Mouse (Mus musculus) embryonic fibroblast, embryonic 13.5 days (primary cell): ENCODE results near the gene Jmjd1c. TPM values are rescaled to one million over a fixed set of nuclear protein-coding genes. Genes with fewer than 3 reads are reported as not detected.

Source experiments
- H3K27ac ChIP-seq: 2 replicates; pipeline ENCODE4 v1.5.1; 2012; ENCODE audit warnings: low read length, control low read depth, inconsistent platforms; ENCODE audit not compliant: insufficient read depth
- H3K4me1 ChIP-seq: 2 replicates; pipeline ENCODE4 v1.6.1; 2011; ENCODE audit warnings: low read length; ENCODE audit not compliant: control insufficient read depth, insufficient read depth
- H3K4me3 ChIP-seq: 2 replicates; pipeline ENCODE4 v1.5.1; 2011; ENCODE audit warnings: mild to moderate bottlenecking, control low read depth, low read length; ENCODE audit not compliant: insufficient read depth
- CTCF ChIP-seq: IDR thresholded peaks from 2 replicates; pipeline ENCODE4 v1.5.1; 2011; ENCODE audit warnings: mild to moderate bottlenecking, control low read depth, low read length, moderate library complexity, borderline replicate concordance; ENCODE audit not compliant: insufficient read depth
- POLR2A ChIP-seq: IDR thresholded peaks from 2 replicates; pipeline ENCODE4 v1.6.1; 2011; ENCODE audit warnings: low read depth, mild to moderate bottlenecking, control low read depth, low read length, moderate library complexity
- polyA plus RNA-seq: library from polyadenylated mRNA; stranded (reverse); fragments of >200 nt; gene quantifications from 2 replicates; pipeline ENCODE4 v1.2.4, GENCODE M21; 2011; ENCODE audit warnings: low read depth; ENCODE audit not compliant: missing spikeins, insufficient read length

Jmjd1c gene
- polyA plus RNA-seq, 1 experiment: 40.2 TPM

DNA sequence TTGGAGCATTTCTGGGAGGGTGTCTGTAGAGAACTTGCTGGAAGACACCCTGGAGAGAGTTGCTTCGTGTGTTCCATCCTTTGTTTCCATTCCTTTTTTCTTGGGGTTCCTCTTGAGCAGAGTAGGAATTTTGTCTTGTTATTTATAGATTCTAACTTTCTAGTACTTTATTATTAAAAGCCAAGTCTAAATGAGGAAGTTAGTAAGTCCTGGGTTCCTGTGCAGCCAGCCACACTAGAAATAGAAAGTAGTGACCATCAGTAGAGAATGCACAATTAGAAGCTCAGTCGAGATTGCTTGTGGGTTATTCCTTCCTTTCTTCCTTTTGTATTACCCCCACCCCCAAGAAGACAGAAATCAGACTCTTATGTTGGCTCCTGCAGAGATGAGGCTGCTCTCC, 27.8 kb downstream of the Jmjd1c start:
- TF ChIP-seq CTCF (no peak), POLR2A (no peak)
- H3K4me1 ChIP-seq: peaks cover 2% of the 10 kb centered on the region; the same call in 1 of the 2 replicates
- H3K4me3 ChIP-seq: no peak overlapping the region
- no peak overlapping the region for H3K27ac ChIP-seq

DNA sequence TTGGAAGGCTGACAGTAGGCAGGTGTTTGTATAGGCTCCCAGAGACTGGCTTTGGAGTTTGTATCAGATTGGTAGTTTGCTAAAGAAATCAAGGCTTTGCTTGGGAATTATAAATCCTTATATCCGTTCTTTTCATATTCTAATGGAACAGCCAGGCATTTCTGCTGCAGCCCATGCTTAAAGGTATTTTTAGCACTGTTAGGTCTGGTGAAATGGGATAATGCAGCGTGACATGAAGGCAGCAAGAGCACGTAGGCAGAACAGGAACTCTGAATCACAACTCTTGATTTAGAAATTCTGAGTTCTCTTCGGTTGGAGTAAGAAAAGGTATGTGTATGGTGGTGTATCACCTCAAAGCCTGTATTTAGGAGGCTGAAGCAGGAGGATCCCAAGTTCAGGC, 28.2 kb downstream of the Jmjd1c start:
- TF ChIP-seq CTCF (no peak), POLR2A (no peak)
- H3K4me1 ChIP-seq: peaks cover 2% of the 10 kb centered on the region; the same call in 1 of the 2 replicates
- H3K4me3 ChIP-seq: no peak overlapping the region
- no peak overlapping the region for H3K27ac ChIP-seq

DNA sequence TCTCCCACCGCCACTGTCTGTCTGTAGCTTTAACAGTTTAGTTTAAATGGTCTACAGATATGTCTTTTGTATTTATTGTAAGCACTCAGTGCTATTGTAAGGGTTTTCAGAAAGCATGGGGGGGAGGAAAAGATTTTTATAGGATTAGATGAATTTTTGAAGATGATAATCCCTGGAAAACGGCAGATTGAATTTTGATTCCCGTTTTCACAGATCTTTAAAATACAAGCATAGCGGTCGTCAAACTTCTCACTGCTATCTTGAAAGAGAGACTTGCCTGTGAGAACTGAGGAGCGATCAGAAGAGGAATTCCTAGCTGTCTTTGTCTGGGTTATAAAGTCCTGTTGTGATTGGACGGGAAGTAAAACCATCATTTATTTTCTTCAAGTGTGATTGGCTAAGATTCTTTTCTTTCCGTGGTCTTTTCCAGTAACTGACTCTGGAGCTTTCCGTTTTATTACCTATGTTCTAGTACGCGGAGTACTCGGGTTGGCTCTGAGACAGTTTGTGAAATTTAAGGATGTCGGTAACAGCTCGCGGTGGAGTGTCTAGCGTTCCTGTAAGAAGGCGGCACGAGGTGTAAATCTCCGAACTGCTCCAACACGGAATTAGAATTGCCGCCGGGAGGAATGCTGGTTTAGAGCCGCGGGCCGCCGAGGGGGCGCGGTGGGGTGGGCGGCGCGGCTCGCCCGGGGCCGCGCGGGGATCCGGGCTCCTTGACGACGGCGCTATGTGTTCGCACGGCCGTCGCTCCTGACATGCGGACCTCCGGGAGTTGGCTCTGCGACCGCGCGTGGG, 30.3 kb downstream of the Jmjd1c start:
- Histone ChIP-seq H3K4me1 (peaks cover 2% of the 10 kb centered on the region; the same call in 1 of the 2 replicates), H3K4me3 (peak overlapping the region; percentile 54), H3K27ac (peak overlapping the region; percentile 70)
- no peak for TF ChIP-seq CTCF
- no peak for TF ChIP-seq POLR2A

DNA sequence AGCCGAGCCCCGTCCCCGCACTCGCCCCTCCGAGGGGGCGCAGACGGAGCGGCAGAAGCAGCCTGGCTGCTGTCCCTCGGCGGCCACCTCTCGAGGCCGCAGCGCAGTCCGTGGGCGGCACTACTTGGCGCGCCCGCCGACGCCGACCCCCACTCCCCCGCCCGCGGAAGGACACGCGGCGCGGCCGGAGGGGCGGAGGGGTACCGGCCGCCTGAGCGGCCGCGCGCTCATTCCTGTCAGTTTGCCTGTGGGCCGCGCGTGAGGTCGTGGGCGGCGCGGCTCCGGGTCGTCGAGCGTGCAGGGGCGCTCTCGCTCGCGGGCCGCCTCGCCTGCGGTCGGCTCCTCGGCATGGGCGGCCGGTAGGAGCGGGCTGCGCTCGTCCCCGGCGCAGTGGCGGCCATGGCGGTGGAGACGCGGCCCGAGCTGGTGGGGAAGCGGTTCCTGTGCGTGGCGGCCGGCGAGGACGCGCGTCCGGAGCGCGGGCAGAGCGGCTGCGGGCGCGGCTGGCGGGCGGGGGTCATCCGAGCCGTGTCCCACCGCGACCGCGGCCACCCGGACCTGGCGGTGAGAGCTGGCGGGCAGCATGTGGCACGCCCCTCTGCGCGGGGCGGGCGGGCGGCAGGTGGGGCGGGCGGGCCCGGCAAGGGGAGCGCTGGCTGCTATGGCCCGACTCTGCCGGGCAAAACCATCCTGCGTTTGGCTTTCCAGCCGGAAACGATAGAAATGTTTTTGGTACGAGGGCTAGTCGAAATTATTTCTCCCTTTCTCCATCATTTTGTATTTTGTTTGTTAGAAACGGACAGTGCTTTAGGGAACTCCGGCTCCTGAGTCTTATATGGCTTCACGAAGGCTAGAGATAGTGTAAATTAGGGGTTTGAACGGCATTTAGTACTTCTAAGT, 31.2 kb downstream of the Jmjd1c start:
- Histone ChIP-seq H3K27ac (peak overlapping the region; percentile 70), H3K4me1 (peaks cover 2% of the 10 kb centered on the region; the same call in 1 of the 2 replicates), H3K4me3 (peak overlapping the region; percentile 54)
- TF ChIP-seq CTCF: no peak
- no peak for TF ChIP-seq POLR2A

DNA sequence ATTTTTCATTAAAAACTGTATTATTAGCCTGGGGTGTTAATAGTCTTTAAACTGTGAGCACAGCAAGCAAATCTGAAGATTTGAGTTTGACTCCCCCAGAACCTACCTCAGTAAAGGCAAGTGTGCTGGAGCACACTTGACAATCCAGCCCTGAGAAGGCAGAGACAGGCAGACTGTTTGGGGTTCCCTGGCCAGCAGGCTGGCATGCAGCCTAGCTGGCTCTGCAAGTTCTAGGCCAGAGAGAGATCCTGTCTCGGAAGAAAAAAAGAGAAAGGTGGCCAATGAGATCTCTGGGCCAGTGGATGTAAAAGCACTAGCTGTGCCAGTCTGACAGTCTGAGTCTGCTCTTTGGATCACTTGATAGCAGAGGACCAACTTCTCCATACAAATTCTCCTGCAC, 33.6 kb downstream of the Jmjd1c start:
- peaks cover 2% of the 10 kb centered on the region; the same call in 1 of the 2 replicates for H3K4me1 ChIP-seq
- TF ChIP-seq CTCF (no peak), POLR2A (no peak)
- no peak overlapping the region for H3K4me3 ChIP-seq
- H3K27ac ChIP-seq: no peak overlapping the region

DNA sequence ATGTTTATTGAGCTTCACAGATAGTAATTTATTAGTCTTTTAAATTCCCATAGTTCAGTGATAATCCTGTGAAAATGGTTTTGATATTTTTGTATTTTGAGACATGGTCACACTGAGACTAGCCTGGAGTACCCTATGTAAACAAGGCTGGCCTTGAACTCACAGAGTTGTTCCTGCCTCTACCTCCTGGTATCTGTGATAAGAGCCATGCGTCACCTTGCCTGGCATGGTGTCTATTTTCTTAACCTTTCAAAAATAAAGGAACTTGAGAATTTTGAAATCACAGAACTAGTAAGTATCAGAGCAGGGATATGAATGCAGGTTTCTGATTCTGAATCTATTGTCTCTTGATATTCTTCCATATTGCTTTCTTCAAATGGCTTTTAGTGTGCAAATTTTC, 35.8 kb downstream of the Jmjd1c start:
- TF ChIP-seq POLR2A (no peak), CTCF (no peak)
- H3K4me3 ChIP-seq: no peak overlapping the region
- no peak overlapping the region for H3K27ac ChIP-seq
- peaks cover 2% of the 10 kb centered on the region; the same call in 1 of the 2 replicates for H3K4me1 ChIP-seq

DNA sequence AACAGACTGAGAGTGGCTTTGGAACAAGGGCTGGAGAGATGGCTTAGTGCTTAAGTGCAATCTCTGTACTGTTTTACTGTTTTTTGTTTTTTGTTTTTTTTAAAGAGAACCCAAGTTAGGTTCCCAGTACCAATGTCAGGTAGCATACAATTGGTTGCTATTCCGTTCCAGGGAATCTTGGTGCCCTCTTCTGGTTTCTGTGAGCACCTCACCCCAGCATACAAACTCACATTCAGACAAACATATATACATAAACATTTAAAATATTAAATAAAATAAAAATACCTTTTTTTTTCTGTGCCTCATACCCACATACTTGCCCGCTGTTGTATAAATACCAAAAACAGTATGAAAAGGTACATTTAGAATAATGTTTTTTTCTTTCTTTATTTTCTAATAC, 38.4 kb downstream of the Jmjd1c start:
- TF ChIP-seq CTCF (no peak), POLR2A (no peak)
- Histone ChIP-seq H3K27ac (no peak overlapping the region), H3K4me1 (no peaks in the 10 kb centered on the region), H3K4me3 (no peak overlapping the region)

DNA sequence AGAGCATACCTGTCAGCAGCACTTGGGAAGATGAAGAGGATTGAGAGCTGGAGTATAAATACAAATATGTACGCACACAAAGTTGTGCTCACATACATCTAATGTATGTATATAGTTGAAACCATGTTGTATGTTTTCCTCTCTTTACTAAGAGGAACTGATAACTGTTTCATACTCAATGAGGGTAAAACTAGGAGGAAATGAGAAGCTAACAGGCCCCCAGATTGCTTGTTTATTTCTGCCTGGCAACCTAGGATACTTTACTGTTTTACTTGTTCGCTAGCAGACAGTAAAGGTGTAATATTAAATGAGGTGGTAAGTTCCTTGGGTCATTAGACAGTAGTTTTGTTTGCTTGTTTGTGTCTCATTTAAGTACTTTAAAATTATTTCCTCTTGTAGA, 41.5 kb downstream of the Jmjd1c start:
- no peak overlapping the region for H3K27ac ChIP-seq
- H3K4me1 ChIP-seq: no peaks in the 10 kb centered on the region; the same call in 1 of the 2 replicates
- H3K4me3 ChIP-seq: no peak overlapping the region
- no peak for TF ChIP-seq POLR2A
- no peak for TF ChIP-seq CTCF

DNA sequence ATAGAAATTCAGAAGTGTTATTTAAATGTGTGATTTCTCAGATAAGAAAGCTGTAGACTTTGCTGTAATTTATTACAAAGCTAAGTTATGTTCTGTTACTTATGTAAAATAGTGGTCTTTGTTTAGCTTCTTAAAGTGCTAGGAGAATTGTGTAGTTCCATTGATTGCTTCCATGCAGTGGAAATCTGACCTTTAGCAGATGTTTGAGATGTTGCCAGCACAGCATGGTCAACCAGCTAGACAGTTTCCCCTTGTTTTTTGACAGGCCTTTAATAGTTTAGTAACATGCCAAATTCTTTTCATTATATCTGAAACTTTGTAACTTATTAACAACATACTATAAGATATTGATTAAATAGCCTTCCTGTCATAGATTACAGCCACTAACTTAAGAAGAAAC, 47.7 kb downstream of the Jmjd1c start:
- Histone ChIP-seq H3K4me1 (peaks cover 2% of the 10 kb centered on the region; the same call in 1 of the 2 replicates), H3K27ac (no peak overlapping the region), H3K4me3 (no peak overlapping the region)
- no peak for TF ChIP-seq CTCF
- TF ChIP-seq POLR2A: no peak
